Mouse (Mus musculus) NIH3T3 (cell line): ENCODE measurements around the gene Ggnbp2.

ENCODE experiments used
- DNase-seq: peaks from one replicate; pipeline ENCODE4 v3.0.0-alpha.2; 2012; ENCODE audit warnings: low read depth

Ggnbp2 gene

GRCm38 (mm10) chr11:84825261-84825807 is 45.3 kb downstream of the Ggnbp2 start:
- DNase-seq: no peak

- no peak for DNase-seq
Observed at GRCm38 (mm10) chr11:84823484-84823897, 47.1 kb downstream of the Ggnbp2 start.

- no peak for DNase-seq
Observed at GRCm38 (mm10) chr11:84822487-84822886, 48.1 kb downstream of the Ggnbp2 start.

GRCm38 (mm10) chr11:84821131-84821770 is 49.4 kb downstream of the Ggnbp2 start:
- DNase-seq: no peak

GRCm38 (mm10) chr11:84818961-84819692 is 51.5 kb downstream of the Ggnbp2 start, which contains the start of gene Mrm1:
Gene Mrm1 (minus strand): TSS chr11:84819515.
- peak; percentile 97 for DNase-seq

- peak; percentile 92 for DNase-seq
Observed at GRCm38 (mm10) chr11:84818085-84818960, 52.3 kb downstream of the Ggnbp2 start.

- peak; percentile 58 for DNase-seq
Observed at GRCm38 (mm10) chr11:84817362-84817761, 53.3 kb downstream of the Ggnbp2 start.

GRCm38 (mm10) chr11:84813724-84814510 is 56.7 kb downstream of the Ggnbp2 start:
- peak; percentile 80 for DNase-seq

- no peak for DNase-seq
Observed at GRCm38 (mm10) chr11:84804373-84804772, 66.2 kb downstream of the Ggnbp2 start.

- DNase-seq: peak; percentile 88
Observed at GRCm38 (mm10) chr11:84797627-84798353, 72.8 kb downstream of the Ggnbp2 start.

- no peak for DNase-seq
Observed at GRCm38 (mm10) chr11:84797026-84797425, 73.6 kb downstream of the Ggnbp2 start.

- DNase-seq: peak; percentile 82
Observed at GRCm38 (mm10) chr11:84794496-84795113, 76.0 kb downstream of the Ggnbp2 start.

- no peak for DNase-seq
Observed at GRCm38 (mm10) chr11:84793545-84793944, 77.1 kb downstream of the Ggnbp2 start.

- no peak for DNase-seq
Observed at GRCm38 (mm10) chr11:84790383-84790782, 80.2 kb downstream of the Ggnbp2 start.
